Mouse (Mus musculus) forebrain, embryonic 13.5 days (tissue): ENCODE data around the gene 6430548M08Rik. TPM values are rescaled to one million over a fixed set of nuclear protein-coding genes. Genes with fewer than 3 reads are reported as not detected.
A peak's percentile ranks its signal among the peaks of the same experiment; 100 is the strongest.

Experiments used
- ATAC-seq: fragments of 200-750 bp; cut with Nextera tagmentation; 2 replicates; pipeline ENCODE4 v1.8.0; 2017
- H3K27ac ChIP-seq: fragments of 300-500 bp; sonication (generic); 2 replicates; pipeline ENCODE4 v1.5.1; 2015; ENCODE audit warnings: inconsistent platforms, mild to moderate bottlenecking, moderate library complexity
- H3K27me3 ChIP-seq: fragments of 300-500 bp; sonication (generic); 2 replicates; pipeline ENCODE4 v1.6.1; 2015; ENCODE audit warnings: mild to moderate bottlenecking, inconsistent platforms
- H3K36me3 ChIP-seq: fragments of 300-500 bp; sonication (generic); 2 replicates; pipeline ENCODE4 v1.6.1; 2015; ENCODE audit warnings: mild to moderate bottlenecking, inconsistent platforms; ENCODE audit not compliant: poor library complexity, severe bottlenecking
- H3K4me1 ChIP-seq: fragments of 300-500 bp; sonication (generic); 2 replicates; pipeline ENCODE4 v1.6.1; 2015; ENCODE audit warnings: inconsistent platforms
- H3K4me2 ChIP-seq: fragments of 300-500 bp; sonication (generic); 2 replicates; pipeline ENCODE4 v1.6.1; 2015; ENCODE audit warnings: inconsistent platforms, mild to moderate bottlenecking, moderate library complexity
- H3K4me3 ChIP-seq: fragments of 300-500 bp; sonication (generic); 2 replicates; pipeline ENCODE4 v1.5.1; 2015; ENCODE audit warnings: mild to moderate bottlenecking, inconsistent platforms
- H3K9ac ChIP-seq: fragments of 300-500 bp; sonication (generic); 2 replicates; pipeline ENCODE4 v1.6.1; 2015; ENCODE audit warnings: mild to moderate bottlenecking, inconsistent platforms
- H3K9me3 ChIP-seq: fragments of 300-500 bp; sonication (generic); replicated peaks from 2 replicates; pipeline ENCODE4 v1.6.1; 2016; ENCODE audit warnings: inconsistent platforms
- WGBS: fragments of 180-500 bp; shearing (Covaris S2); methylation state at CpG from one replicate; pipeline ENCODE4 v1.1.7; 2015; 5-methylcytosine and 5-hydroxymethylcytosine counted together
- polyA plus RNA-seq: library from polyadenylated mRNA; unstranded; fragments of >200 nt; fragmentation: Nextera tagmentation; extraction: Ambion mirVana; gene quantifications from 2 replicates; pipeline ENCODE4 v1.2.1, GENCODE M21; 2015

6430548M08Rik gene
- polyA plus RNA-seq, 1 experiment from 2014 or later: 14.4 TPM

DNA sequence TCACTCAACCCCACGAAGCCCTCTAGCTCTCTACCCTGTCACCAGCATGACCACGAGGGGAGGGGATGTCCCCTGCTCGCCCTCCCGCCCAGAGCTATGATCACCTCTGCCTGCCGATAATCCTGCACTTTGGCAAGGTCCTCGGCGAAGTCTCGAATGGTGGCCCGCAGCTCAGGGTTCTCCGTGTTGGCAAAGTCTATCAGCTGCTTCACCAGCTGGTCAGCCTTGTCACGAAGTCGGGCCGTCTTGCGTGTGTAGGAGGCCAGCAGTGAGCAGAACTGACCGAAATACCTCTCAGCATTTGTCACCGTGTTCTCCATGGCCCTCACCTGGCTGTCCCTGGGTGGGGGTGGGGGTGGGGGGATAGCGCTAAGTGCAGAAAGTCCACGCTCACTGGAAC is 60.7 kb downstream of the 6430548M08Rik start:
- ATAC-seq: no peak
- H3K4me2 ChIP-seq: no peak overlapping the region
- peaks cover 34% of the 10 kb centered on the region for H3K4me1 ChIP-seq
- H3K4me3 ChIP-seq: no peak overlapping the region
- H3K27ac ChIP-seq: no peak overlapping the region
- no peaks in the 10 kb centered on the region for H3K36me3 ChIP-seq
- no peak overlapping the region for H3K9ac ChIP-seq
- peaks cover 14% of the 10 kb centered on the region; the same call in 1 of the 2 replicates for H3K27me3 ChIP-seq
- 53% methylated on average over 18 of the region's 18 CpGs for WGBS
- H3K9me3 ChIP-seq: no peaks in the 10 kb centered on the region

GRCm38 (mm10) chr8:120176605-120177004 is 62.7 kb downstream of the 6430548M08Rik start:
- peak overlapping the region; percentile 53 for H3K4me2 ChIP-seq
- peaks cover 14% of the 10 kb centered on the region; the same call in 1 of the 2 replicates for H3K27me3 ChIP-seq
- peaks cover 43% of the 10 kb centered on the region for H3K4me1 ChIP-seq
- whole genome bisulfite sequencing: 4% methylated on average over 4 of the region's 4 CpGs
- no peaks in the 10 kb centered on the region for H3K9me3 ChIP-seq
- H3K27ac ChIP-seq: peak overlapping the region; percentile 78
- no peak overlapping the region for H3K9ac ChIP-seq
- ATAC-seq: peak; percentile 9; the same call in 1 of the 2 replicates
- no peaks in the 10 kb centered on the region for H3K36me3 ChIP-seq
- H3K4me3 ChIP-seq: no peak overlapping the region

- H3K9ac ChIP-seq: peak within 1 kb of the TSS; percentile 51
Measured at GRCm38 (mm10) chr8:120177318-120178123, 63.6 kb downstream of the 6430548M08Rik start, which contains the start of gene Fam92b. Fam92b (minus strand) TSS chr8:120177466.

GRCm38 (mm10) chr8:120178124-120178514 is 64.2 kb downstream of the 6430548M08Rik start:
- Histone ChIP-seq H3K4me1 (peaks cover 43% of the 10 kb centered on the region), H3K4me2 (peak overlapping the region; percentile 53), H3K36me3 (no peaks in the 10 kb centered on the region), H3K9me3 (no peaks in the 10 kb centered on the region), H3K27me3 (peaks cover 14% of the 10 kb centered on the region; the same call in 1 of the 2 replicates), H3K27ac (peak overlapping the region; percentile 78), H3K9ac (peak overlapping the region; percentile 51), H3K4me3 (no peak overlapping the region)
- no peak for ATAC-seq
- WGBS: 4% methylated on average over 10 of the region's 10 CpGs

More at GRCm38 (mm10) chr8:120177318-120178123, 63.6 kb downstream of the 6430548M08Rik start, which contains the start of gene Fam92b:
- 1% methylated on average over 23 of the region's 26 CpGs for WGBS
- ATAC-seq: peak; percentile 86
- Histone ChIP-seq H3K27ac (peak within 1 kb of the TSS; percentile 78), H3K9me3 (no peaks in the 10 kb centered on the region), H3K27me3 (peaks cover 14% of the 10 kb centered on the region; the same call in 1 of the 2 replicates), H3K4me3 (0 out of 2 replicates have a peak within 1 kb of the TSS, but pooled peaks have one; percentile 1), H3K4me2 (peak within 1 kb of the TSS; percentile 53), H3K36me3 (no peaks in the 10 kb centered on the region), H3K4me1 (peaks cover 43% of the 10 kb centered on the region)

DNA sequence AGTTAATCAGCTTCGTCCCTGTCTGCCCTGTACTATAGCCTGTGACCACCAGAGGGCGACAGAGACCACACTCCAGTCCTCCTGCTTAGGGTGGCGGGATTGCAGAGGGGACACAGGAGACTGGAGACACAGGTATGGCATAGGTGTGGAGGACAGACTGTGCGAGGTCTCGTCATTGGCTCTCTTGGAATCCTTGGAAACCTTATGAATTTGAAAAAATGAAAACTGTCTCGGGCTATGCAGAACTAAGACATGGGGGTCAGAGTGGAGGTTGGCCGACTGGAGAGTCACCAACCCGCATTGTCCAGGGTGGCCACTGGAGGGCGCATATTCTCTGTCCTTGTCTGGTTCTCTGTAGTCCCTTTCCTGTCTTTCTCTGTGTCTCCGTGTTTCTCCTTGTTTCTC is 65.1 kb downstream of the 6430548M08Rik start:
- Histone ChIP-seq H3K4me1 (peaks cover 44% of the 10 kb centered on the region), H3K36me3 (no peaks in the 10 kb centered on the region), H3K9me3 (no peaks in the 10 kb centered on the region), H3K9ac (no peak overlapping the region), H3K27ac (peak overlapping the region; percentile 25; the same call in 1 of the 2 replicates), H3K27me3 (peaks cover 13% of the 10 kb centered on the region; the same call in 1 of the 2 replicates), H3K4me2 (peak overlapping the region; percentile 47), H3K4me3 (no peak overlapping the region)
- WGBS: under 1% methylated on average over 10 of the region's 10 CpGs
- ATAC-seq: peak; percentile 72

DNA sequence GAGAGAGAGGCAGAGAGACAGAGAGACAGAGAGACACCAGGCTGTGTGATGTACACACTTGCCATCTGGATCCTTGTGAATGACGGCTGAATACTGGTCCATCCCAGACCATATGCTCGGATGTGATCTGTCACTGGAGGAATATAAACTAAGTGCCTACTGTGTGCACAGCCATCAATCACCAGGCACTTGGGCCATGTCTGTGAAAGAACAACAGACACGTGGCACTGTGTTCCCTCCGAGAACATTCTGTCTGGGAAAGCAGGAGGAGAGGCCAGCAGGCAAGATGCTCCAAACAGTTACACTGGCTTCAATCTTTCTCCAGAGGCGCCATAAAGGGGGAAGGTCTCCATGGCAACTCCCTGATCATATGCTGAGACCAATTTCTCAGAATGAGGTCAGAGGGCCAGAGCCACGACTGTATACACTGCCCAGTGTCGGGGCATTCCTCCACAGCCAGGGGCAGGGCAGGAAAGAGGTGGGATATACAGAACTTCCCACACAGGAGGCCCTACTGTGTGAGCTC is 66.6 kb downstream of the 6430548M08Rik start:
- H3K4me3 ChIP-seq: no peak overlapping the region
- H3K27ac ChIP-seq: no peak overlapping the region
- H3K36me3 ChIP-seq: no peaks in the 10 kb centered on the region
- no peaks in the 10 kb centered on the region for H3K27me3 ChIP-seq
- no peaks in the 10 kb centered on the region for H3K9me3 ChIP-seq
- H3K4me2 ChIP-seq: no peak overlapping the region
- no peak overlapping the region for H3K9ac ChIP-seq
- 35% methylated on average over 7 of the region's 7 CpGs for WGBS
- no peak for ATAC-seq
- peaks cover 58% of the 10 kb centered on the region for H3K4me1 ChIP-seq

DNA sequence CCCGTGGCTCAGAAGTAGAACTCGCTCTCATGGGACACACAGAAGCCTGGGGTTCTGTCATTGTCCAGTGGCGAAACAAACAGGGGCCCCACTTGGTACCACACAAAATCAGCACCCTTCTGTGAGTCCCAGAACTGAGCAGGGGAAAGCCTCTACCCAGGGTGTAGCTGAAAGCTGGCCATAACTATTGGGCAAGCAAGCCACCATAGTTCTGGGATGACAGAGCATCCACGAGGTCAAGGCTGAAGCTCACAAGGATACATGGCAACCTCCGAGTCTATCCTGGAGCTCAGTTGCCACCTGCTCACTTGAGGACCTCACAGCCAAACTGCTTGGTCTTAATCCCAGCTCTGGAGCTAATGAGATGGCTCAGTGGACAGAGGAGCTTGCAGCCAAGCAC is 67.3 kb downstream of the 6430548M08Rik start:
- H3K4me3 ChIP-seq: no peak overlapping the region
- no peaks in the 10 kb centered on the region for H3K9me3 ChIP-seq
- H3K4me1 ChIP-seq: peaks cover 61% of the 10 kb centered on the region
- no peak overlapping the region for H3K4me2 ChIP-seq
- no peak for ATAC-seq
- WGBS: 93% methylated on average over 5 of the region's 5 CpGs
- no peaks in the 10 kb centered on the region for H3K36me3 ChIP-seq
- no peak overlapping the region for H3K27ac ChIP-seq
- H3K27me3 ChIP-seq: no peaks in the 10 kb centered on the region
- H3K9ac ChIP-seq: no peak overlapping the region

- no peak overlapping the region for H3K4me2 ChIP-seq
- H3K36me3 ChIP-seq: no peaks in the 10 kb centered on the region
- no peak overlapping the region for H3K4me3 ChIP-seq
- peaks cover 61% of the 10 kb centered on the region for H3K4me1 ChIP-seq
- no peak overlapping the region for H3K9ac ChIP-seq
- no peaks in the 10 kb centered on the region for H3K9me3 ChIP-seq
- ATAC-seq: no peak
- no peaks in the 10 kb centered on the region for H3K27me3 ChIP-seq
- WGBS: 76% methylated on average over 4 of the region's 4 CpGs
- H3K27ac ChIP-seq: no peak overlapping the region
Measured at GRCm38 (mm10) chr8:120181861-120182414, 68.0 kb downstream of the 6430548M08Rik start.

GRCm38 (mm10) chr8:120184366-120184765 is 70.4 kb downstream of the 6430548M08Rik start:
- Histone ChIP-seq H3K27me3 (no peaks in the 10 kb centered on the region), H3K27ac (peak overlapping the region; percentile 44; the same call in 1 of the 2 replicates), H3K4me1 (peaks cover 41% of the 10 kb centered on the region), H3K4me2 (no peak overlapping the region), H3K36me3 (no peaks in the 10 kb centered on the region), H3K9ac (no peak overlapping the region), H3K4me3 (no peak overlapping the region), H3K9me3 (no peaks in the 10 kb centered on the region)
- peak; percentile 28; the same call in 1 of the 2 replicates for ATAC-seq
- WGBS: 39% methylated on average over 9 of the region's 9 CpGs

GRCm38 (mm10) chr8:120184850-120185792 is 71.2 kb downstream of the 6430548M08Rik start:
- WGBS: 16% methylated on average over 16 of the region's 17 CpGs
- peak overlapping the region; percentile 30 for H3K9ac ChIP-seq

GRCm38 (mm10) chr8:120186454-120186853 is 72.5 kb downstream of the 6430548M08Rik start:
- no peak for ATAC-seq

More at GRCm38 (mm10) chr8:120184850-120185792, 71.2 kb downstream of the 6430548M08Rik start:
- Histone ChIP-seq H3K9me3 (no peaks in the 10 kb centered on the region), H3K36me3 (no peaks in the 10 kb centered on the region), H3K27ac (peak overlapping the region; percentile 69), H3K27me3 (no peaks in the 10 kb centered on the region), H3K4me2 (peak overlapping the region; percentile 17), H3K4me1 (peaks cover 36% of the 10 kb centered on the region), H3K4me3 (no peak overlapping the region)
- peak; percentile 57; the same call in 1 of the 2 replicates for ATAC-seq

More at GRCm38 (mm10) chr8:120186454-120186853, 72.5 kb downstream of the 6430548M08Rik start:
- Histone ChIP-seq H3K27me3 (no peaks in the 10 kb centered on the region), H3K9ac (no peak overlapping the region), H3K9me3 (no peaks in the 10 kb centered on the region), H3K4me1 (peaks cover 40% of the 10 kb centered on the region), H3K4me3 (no peak overlapping the region), H3K27ac (no peak overlapping the region; the same call in 1 of the 2 replicates), H3K4me2 (no peak overlapping the region), H3K36me3 (no peaks in the 10 kb centered on the region)
- 69% methylated on average over 8 of the region's 8 CpGs for WGBS
